Mouse (Mus musculus): ENCODE results near the gene Lrp2.

Lrp2 gene

DNA sequence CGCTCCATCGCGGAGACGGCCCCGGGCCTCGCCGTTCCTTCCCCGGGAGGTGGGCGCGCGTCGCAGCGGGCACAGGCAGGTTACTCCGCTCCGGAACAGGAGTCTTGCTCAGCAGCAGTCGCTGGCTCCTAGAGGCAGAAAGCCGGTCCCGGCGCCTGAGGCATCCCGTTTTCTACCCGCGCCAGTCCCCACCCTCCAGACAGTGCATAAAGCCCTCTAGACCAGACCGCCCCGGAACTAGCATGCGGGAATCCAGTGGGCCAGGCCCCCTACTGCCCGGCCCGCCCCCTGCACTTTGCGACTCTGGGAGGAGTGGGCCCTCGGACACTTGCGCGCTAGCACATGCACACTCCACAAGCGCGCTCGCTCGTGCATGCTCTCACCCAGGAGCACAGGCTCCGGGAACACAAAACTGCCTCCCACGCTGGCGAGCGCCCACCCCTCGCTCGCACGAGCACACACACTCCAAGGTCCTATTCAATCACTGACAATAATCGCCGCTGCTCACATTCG, at the start of gene Lrp2:
Lrp2 (minus strand) TSS at position 180 of the 513 bp plus-strand sequence.
- DNase-seq (ENCODE audit: low spot score in 2 of 2) = peak in 1 of 2 experiments; percentile 19

DNA sequence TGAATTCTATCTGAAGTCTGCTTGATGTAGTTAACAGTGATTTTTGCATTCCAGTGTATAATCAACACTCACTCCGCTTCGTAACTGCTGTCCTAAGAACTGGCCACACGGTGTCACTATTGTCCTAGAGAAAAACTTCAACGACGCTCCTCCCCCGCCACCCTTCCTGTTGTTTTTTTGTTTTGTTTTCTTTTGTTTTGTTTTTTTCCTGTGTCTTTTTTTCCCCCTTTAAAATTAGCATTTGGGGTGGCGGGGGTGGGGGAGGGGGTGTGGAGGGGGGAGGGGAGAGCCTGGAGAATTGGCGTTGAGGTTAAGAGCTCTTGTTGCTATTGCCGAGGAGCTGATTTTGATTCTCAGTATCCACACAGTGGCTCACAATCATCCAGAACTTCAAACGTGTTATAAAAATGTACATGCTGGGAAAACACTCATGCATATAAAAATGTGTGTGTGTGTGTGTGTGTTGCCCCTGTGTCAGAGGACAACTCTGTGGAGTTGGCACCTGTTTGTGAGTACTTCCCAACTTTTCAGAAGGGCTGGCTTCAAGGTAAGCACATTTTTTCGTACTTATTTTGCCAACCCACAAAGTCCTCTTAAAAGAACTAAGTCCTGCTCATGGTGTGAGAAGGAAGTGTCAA, 49.3 kb upstream of the Lrp2 start:
- DNase-seq (ENCODE audit: low spot score in 2 of 2) = no peak

DNA sequence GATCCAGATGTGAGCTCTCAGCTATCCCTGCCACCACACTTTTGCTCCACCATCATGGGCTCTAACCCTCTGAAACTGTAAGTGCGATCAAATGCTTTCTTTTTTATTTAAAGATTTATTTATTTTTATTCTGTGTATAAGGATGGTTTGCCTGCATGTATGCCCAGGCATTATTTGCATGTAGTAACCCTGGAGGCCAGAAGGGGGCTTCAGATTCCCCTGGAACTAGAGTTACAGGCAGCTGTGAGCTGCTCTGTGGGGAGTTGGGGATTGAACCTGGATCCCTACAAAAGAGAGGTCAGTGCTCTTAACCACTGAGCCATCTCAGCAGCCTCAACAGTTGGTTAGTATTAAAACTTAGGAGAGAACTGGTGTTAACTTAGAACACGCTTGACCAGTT, 45.6 kb upstream of the Lrp2 start:
- DNase-seq (ENCODE audit: low spot score in 2 of 2) = no peak

DNA sequence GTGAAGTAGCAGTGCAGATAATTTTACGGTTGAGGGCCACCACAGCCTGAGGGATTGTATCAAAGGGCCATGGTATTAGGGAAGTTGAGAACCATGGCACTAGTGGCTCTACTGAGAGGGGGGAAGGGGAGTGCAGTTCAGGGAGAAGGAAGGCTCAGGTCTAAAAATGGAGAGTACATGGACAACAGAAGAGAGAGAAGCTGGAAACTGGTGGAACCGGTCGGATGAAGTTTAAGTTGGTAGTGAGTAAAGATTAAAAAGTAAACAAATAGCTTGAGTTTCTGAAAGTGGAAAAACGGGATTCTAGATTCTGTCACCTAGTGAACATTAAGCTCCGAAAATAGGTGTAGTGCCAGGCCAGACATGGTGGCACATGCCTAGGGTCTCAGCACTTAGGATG, 44.9 kb upstream of the Lrp2 start:
- DNase-seq (ENCODE audit: low spot score in 2 of 2) = no peak

DNA sequence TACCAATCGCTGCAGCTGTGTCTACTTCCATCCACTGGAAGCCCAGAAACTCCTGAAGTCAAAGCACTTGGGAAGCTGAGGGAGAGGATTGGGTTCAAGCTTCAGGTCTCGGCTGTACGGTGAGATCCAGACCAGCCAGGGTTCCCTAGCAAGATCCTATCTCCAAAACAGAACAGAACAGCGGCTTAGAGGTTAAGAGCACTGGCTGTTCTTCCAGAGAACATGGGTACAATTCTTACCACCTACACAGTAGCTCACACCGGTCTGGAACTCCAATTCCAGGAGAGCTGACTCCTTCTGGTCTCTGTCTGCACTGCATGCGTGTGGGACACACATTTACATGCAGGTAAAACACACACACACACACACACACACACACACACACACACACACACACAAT, 44.0 kb upstream of the Lrp2 start:
- DNase-seq (ENCODE audit: low spot score in 2 of 2) = no peak

DNA sequence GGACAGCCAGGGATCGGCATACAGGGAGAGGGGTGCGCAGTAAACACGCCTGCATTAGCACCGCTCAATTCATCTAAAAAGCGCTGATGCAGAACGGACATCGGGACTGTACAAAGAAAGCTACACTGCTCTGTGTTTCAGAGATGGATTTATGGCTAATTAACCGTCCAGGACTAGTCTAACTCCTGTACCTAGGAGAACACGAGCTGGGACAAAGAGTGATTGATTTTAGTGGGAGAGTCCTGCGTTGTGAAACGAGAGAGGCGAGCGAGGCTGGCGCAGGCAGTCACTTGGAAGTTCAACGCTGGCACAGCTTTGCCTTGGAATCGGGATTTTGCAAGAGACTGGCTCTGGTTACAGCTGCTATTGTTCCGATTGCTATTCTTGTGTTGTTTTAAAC, 43.4 kb upstream of the Lrp2 start:
- no peak for DNase-seq (ENCODE audit: low spot score in 2 of 2)

DNA sequence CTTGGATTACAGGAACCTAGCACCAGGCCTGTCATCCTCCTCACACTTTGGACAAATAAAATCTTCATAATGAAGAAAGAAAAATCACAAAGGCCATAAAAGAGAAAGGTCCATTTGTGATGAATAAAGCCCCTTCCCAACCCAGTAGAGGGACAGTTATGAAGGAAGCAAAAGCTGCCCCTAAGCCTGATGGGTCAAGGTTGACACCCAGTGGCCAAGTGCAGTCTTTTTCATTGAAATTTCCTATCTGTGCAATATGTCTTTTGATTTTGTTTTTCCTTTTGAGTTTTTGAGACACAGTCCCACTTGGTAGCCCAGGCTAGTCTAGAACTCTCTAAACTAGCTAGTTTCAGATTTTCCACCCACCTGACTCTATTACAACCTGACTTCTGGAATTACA, 33.4 kb upstream of the Lrp2 start:
- DNase-seq (ENCODE audit: low spot score in 2 of 2) = no peak

DNA sequence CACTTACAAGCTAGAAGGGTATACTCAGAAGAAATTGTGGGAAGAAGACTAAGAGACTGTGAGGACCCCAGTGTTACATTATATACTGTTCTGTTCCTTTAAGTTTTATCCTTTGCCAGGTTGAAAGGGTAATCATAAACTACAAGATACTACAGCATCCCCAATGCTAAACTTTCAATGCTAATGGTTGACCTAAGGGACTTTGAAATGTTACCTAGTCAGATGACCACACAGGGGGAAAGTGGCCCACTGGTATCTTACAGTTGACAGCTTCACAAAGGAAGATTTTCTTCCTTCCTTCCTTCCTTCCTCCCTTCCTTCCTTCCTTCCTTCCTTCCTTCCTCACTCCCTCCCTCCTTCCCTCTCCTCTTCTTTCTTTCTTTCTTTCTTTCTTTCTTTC, 32.5 kb upstream of the Lrp2 start:
- DNase-seq (ENCODE audit: low spot score in 2 of 2) = no peak

DNA sequence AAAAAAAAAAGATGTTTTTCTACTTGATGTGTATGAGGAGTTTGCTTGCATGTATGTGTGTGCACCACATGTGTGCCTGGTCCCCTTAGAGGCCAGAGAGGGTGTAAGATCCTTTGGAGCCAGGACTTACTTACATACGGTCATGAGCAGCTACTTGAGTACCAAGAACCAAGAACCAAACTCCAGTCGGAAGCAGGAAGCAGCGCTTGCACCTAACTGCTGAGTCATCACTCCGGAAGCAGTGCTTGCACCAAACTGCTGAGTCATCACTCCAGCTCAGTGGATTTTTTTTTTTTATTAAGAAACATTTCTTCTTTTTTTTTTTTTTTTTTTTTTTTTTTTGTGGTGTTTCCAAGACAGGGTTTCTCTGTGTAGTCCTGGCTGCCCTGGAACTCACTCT, 27.4 kb upstream of the Lrp2 start:
- no peak for DNase-seq (ENCODE audit: low spot score in 2 of 2)

DNA sequence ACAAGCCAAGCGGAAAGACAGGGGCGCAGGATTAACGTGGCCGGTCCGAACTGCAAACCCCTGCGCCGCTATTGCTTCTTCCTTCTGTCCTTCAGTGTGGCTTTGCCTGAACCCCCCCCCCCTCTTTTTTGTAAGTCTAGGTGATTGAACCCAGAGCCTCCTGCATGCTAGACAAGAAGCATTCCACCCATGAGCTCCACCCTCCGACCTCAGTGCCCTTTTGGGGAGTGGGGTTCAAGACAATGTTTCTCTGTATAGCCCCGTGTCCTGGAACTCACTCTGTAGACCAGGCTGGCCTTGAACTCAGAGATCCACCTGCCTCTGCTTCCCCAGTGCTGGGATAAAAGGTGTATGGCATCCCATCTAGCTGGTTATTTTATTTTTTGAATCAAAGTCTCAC, 26.9 kb upstream of the Lrp2 start:
- no peak for DNase-seq (ENCODE audit: low spot score in 2 of 2)

DNA sequence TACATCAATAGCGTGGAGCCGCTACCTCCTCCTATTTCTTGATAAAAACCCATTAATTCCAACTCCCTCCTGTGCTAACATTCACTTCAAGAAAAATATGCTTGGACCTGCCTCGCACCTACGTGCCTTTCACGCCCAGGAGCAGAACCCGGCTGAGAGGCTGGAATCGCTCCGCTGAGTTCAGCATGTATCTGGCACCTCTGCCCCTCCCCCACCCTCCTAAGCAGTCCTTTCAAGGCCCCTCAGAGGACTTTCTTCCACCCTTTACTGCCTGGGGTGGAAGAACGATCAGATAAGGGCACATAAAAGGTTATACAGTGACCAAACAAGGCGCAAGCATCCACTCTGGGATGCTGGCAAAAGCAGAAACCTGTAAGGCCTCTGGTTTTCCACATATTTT, 26.4 kb upstream of the Lrp2 start:
- DNase-seq (ENCODE audit: low spot score in 2 of 2) = no peak

DNA sequence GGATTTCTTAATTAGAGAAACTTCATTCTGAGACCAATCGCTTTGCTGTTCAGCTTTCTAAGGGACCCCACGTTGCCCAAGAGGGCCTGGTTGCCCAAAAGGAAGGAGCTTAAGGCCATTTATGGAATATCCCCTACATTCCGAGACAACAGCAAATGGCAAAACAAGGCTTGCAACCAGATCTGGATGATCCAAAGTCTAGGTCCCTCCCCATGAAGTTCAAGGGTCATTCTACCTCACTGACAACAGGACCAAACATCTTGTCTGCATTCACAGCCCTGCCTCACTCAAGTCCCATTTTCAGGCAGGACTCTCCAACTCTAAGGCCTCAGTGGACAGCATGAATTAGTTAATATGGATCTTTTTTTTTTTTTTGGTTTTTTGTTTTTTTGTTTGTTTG, 20.8 kb upstream of the Lrp2 start:
- no peak for DNase-seq (ENCODE audit: low spot score in 2 of 2)

DNA sequence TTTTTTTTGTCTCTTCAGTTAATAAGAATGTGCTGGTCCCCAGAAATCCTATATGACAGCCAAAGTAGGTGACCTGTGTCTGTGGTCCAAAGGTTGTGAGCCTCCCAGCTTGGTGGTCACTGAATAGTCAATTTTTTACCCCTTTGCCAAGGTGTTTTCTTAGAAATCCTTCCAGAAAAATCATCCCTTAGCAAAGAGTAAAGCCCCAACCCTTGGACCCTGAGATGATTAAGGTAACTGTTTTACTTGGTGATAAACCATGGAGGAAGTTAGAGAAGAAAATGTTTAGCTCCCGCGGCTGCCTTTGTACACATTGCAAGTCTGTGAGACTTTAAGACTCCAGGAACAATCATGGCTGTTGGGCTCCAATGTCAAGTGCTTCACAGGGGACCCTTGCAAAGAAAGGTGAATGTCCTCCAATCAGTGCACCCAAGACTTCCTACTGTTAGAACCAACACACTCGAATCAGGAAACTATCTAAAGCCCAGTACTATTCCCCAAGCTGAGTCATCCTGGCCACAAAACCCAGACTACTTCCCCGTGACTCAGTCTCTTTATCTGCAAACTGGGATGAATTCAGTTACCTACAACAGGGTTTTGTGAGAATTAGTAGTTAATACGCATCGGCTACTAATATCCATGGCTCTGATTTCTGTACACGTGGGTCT, 18.0 kb upstream of the Lrp2 start:
- no peak for DNase-seq (ENCODE audit: low spot score in 2 of 2)

DNA sequence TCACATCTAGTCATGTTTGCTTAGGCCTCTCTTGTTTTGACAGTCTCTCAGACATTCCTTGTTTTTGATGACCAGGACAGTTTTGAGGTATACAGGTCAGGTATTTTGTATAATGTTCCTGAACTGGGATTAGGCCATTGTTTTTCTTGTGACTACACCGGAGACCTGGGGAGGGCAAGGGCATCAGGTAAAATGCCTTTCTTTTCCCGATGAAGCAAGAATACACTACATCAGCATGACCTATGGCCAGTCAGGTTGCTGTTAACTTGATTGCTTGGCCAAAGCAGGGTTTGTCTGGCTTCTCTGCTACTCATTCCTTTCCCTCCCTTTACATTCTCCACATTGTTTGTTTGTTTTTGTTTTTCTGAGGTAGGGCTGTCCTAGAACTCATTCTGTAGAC, 7.3 kb upstream of the Lrp2 start:
- no peak for DNase-seq (ENCODE audit: low spot score in 2 of 2)

DNA sequence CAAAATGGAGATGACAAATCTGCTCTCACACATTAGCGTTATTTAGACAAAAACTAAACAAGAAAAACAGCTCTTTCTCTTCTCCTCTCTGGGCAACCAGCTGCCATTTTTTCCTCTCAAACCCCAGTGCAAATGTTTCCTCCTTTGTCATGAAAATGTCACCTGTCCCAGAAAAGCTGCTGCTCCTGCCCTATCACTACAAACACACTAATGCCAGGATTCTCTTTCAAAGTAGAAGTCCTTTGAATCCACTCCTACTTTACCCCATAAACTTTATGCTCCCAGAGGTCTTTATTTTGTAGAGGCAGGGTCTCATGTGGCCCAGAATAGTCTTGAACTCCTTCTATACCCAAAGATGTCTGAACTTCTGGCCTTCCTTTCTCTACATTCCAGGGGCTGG, 6.7 kb upstream of the Lrp2 start:
- no peak for DNase-seq (ENCODE audit: low spot score in 2 of 2)

DNA sequence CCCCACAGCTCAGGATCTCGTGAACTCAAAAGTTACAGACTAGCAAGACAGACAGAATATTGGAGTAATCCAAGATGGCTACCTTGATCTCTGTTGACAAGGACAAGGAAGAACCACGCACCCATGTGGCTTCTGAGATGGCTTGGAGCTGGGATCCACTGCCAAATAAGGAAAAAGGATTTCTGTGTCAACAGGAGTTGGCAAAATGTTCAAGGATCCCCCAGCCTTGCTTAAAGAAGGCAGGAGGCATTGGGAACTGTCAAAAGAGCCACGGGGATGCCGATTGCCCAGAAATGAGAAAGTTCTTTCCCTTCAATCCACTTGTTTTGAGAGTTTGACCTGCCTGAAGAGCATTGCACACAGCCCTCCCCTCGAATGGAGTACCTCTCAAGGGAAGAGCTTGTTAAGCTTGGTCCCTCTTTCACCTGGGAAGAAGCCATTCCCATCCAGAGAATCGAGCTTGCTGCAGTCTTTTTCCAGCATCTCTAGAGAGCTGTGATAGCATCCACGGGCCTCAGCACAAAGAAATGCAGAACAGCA, 6.2 kb upstream of the Lrp2 start:
- no peak for DNase-seq (ENCODE audit: low spot score in 2 of 2)

DNA sequence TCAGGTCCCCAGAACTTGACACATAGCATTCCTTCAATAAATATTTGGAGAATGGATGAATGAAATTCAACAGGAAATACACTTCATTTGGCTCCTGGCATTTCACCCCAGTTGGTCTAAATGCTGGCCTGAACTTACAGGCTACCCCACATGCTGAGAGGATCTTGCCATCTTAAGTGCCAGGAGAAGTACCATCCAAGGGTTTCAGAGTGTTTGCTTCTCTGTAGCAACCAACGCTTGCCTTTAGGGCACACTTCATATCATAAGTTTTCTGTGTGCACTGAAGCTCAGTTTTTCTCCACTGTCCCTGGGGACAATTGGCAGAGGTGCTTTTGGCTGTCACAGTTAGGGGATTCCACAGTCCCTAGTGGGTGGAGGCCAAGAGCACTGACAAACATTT, 4.7 kb upstream of the Lrp2 start:
- DNase-seq (ENCODE audit: low spot score in 2 of 2) = no peak

DNA sequence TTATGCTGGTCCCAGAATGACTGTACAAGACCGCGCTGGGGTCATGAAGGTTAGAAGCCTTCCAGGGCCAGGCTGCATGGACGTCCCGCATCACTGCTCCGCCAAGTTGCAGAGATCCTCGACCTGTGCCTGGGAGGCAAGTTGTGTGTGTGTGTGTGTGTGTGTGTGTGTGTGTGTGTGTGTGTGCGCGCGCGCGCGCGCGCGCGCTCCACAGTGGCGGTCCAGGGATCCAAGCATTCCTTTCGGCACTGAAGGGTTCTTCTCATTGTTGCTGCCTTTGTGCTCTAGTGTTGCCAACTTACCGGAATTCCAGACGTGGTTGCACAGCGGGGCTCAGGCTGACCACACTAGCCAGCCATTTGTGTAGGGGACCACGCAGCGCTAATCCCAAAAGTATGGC, 2.0 kb upstream of the Lrp2 start:
- DNase-seq (ENCODE audit: low spot score in 2 of 2) = no peak

DNA sequence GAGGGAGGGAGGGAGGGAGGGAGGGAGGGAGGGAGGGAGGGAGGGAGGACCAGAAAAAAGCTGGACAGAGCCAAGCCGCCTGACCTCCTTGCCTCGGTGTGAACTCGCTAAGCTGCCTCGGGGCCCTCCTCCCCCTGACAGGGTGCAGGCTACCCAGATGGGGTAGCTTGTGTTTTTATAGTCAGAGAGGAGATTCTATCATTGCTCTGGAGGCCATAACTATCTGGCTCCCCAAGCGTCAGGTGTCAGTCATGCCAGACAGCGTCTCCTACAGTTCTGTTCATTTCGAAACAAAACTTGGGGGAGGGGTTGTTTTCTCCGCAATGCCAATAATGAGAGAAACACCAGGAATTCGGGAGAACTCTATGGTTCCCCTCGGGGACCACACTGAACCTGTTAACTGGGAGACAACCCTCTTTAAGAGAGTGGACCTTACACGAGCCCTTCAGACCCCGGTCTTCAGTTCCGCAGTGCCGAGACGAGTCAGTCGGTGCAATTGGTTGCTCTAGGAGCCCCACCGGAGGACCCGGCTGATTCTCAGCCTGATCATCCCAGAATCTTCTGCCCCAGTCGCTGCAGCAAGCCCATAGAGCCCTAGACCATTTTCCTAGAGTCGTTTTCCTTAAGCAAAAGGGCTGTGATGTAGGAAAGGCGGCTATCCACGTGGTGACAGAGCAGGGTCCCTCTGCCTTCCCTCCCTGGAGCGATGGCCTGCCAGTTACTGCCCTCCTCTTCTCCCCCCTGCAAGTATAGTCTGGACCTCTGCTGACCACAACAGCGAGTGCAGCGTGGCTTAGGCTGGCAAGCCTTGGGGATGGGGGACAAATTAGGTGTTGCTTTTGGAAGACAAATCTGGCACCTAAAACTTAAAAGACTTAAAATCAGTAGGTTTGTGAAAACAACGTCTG, 1.2 kb upstream of the Lrp2 start:
- no peak for DNase-seq (ENCODE audit: low spot score in 2 of 2)

DNA sequence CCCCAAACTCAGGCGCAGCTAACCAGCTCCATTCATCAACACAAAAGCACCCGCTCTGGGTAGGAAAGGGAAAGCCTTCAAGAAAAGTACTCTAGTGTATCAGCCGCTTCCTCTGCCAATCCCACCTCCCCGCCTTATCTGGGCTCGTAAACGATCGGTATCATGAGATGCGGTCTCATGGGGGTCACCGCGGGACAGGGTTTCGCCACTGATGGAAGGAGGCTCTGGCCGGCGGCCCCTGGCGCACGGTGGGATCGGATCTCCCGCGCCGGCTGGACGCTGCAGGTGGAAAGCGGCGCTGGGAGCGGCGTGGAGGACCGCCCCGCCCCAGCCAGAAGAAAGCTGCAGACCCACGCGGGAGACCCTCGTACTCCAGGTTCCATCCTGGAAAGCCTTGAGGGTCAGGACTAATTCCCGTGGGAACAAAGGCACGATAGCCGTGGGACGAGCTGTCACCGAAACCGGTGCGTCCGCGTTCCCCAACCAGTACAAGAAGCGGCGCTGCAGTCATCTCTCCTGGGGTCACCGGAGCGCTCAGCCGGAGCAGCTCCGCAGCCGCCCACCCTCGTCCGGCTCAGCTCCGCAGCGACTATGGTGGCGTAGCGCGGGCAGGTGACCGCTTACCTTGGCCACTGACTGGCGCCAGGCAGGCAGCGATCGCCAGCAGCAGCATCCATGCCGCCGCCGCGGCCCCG, 527 bp downstream of the Lrp2 start:
- DNase-seq (ENCODE audit: low spot score in 2 of 2) = no peak

DNA sequence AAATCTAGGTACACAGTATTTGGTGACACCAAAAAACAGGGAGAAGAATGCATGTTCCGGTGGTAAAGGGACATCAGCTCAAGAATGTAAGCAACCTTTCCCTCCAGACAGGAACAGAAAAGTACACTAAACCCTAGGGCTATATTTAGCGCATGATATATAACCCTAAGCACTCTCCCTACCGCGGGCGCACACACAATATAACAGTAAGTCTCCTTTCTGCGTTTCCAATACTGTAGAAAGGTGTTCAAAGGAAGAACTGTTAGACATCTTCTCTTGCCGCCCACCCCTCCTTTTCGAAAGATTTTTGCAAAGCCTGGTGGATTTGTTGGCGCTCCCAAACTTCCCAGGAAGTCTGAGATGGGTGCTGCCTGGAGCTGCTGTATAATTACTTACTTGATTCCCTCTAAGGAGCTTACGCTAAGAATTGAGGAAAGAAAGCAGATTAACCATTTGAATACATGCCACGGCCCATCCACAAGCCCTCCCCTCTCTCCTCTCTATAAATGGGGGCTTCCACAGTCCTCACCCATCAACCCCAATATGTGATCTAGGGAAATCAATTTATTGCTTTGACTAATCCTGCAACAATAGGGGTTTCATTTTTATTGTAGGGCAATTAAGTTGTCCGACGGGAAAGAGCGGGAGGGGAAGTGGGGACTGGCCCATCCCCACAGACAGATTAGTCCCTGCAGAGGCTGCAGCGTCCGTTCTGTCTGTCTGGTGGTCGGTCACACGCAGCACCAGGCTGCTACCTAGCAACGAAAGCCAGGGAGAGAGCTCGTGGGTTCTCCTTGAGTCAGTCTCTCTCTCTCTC, 1.5 kb downstream of the Lrp2 start:
- DNase-seq (ENCODE audit: low spot score in 2 of 2) = no peak

Measured in urinary bladder, postnatal 4 days (tissue).